Mouse (Mus musculus): Measurements from ENCODE around the gene Tmem91.

- no peak for TF ChIP-seq CTCF (IDR thresholded peaks at IDR 0.05; ENCODE audit: insufficient read depth, low read length)
- no peak for TF ChIP-seq POLR2A (IDR thresholded peaks at IDR 0.05; ENCODE audit: borderline replicate concordance, extremely low read depth, low read depth, low read length)
Observed at GRCm38 (mm10) chr7:25711165-25711564, 36.2 kb upstream of the Tmem91 start.

All from lung, adult 2 months (tissue).